Mouse (Mus musculus): ENCODE results near the gene BC034090. TPM values are rescaled to one million over a fixed set of nuclear protein-coding genes. Genes with fewer than 3 reads are reported as not detected.

BC034090 gene
- polyA plus RNA-seq, 1 experiment: 13.1 TPM

DNA sequence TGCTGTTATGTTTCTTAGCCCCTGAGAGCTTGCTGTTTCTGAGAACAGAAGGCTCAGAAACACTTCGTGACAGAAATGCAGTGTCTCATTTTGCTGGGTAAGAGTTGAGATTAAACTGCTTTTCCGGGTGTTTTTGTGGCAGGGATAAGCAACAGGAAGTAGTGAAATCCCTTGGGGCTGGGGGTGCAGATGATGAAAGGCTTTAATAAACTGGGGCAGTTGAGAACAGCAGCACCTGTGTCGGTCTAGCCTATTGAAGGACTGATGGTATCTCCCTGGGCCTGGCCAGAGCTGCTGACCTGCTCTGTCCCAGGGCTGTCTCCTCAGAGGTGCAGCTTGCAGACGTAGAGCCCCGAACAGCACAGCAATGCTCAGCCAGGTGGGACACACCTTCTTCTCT lies 41.8 kb downstream of the BC034090 start:
- Histone ChIP-seq H3K27ac (ENCODE audit: control insufficient read depth, insufficient read depth, low read length) (no peak overlapping the region), H3K36me3 (ENCODE audit: control insufficient read depth, insufficient read depth, low read length) (peaks cover 64% of the 10 kb centered on the region), H3K27me3 (ENCODE audit: control insufficient read depth, insufficient read depth, low read length) (no peaks in the 10 kb centered on the region), H3K4me3 (ENCODE audit: control insufficient read depth, insufficient read depth, low read length) (no peak overlapping the region), H3K4me1 (replicated peaks; ENCODE audit: control insufficient read depth, insufficient read depth, low read length) (peaks cover 6% of the 10 kb centered on the region)
- no peak for DNase-seq
- TF ChIP-seq CTCF (IDR thresholded peaks at IDR 0.05; ENCODE audit: borderline replicate concordance, control insufficient read depth, extremely low read depth, insufficient read depth, low read length, poor library complexity): no peak
- no peak for TF ChIP-seq POLR2A (IDR thresholded peaks at IDR 0.05; ENCODE audit: control insufficient read depth, extremely low read depth, insufficient read depth, low read length, poor library complexity)
- 94% methylated on average over 5 of the region's 5 CpGs for WGBS

DNA sequence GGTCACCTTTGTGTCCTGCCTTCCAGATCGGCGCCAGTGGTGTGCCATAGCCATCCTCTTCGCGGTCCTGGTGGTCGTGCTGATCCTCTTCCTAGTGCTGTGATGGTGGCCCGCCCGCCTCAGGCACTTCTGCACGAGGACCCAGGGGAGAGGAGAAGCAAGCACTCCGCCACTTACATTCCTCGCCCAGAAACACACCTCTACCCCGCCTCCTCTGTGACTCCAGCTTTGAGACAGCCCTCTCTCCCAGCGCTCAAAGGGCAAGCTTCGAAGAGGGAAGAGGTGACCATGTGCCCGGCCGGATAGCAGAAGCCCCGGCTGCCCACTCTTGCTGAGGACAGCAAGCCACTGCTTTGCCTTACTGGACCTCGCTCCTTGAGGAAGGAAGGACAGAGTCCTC lies 42.3 kb downstream of the BC034090 start:
- Histone ChIP-seq H3K36me3 (ENCODE audit: control insufficient read depth, insufficient read depth, low read length) (peaks cover 58% of the 10 kb centered on the region), H3K27ac (ENCODE audit: control insufficient read depth, insufficient read depth, low read length) (no peak overlapping the region), H3K4me1 (replicated peaks; ENCODE audit: control insufficient read depth, insufficient read depth, low read length) (peaks cover 6% of the 10 kb centered on the region), H3K27me3 (ENCODE audit: control insufficient read depth, insufficient read depth, low read length) (no peaks in the 10 kb centered on the region), H3K4me3 (ENCODE audit: control insufficient read depth, insufficient read depth, low read length) (no peak overlapping the region)
- TF ChIP-seq POLR2A (IDR thresholded peaks at IDR 0.05; ENCODE audit: control insufficient read depth, extremely low read depth, insufficient read depth, low read length, poor library complexity) (no peak), CTCF (IDR thresholded peaks at IDR 0.05; ENCODE audit: borderline replicate concordance, control insufficient read depth, extremely low read depth, insufficient read depth, low read length, poor library complexity) (no peak)
- WGBS: 95% methylated on average over 17 of the region's 17 CpGs
- no peak for DNase-seq

DNA sequence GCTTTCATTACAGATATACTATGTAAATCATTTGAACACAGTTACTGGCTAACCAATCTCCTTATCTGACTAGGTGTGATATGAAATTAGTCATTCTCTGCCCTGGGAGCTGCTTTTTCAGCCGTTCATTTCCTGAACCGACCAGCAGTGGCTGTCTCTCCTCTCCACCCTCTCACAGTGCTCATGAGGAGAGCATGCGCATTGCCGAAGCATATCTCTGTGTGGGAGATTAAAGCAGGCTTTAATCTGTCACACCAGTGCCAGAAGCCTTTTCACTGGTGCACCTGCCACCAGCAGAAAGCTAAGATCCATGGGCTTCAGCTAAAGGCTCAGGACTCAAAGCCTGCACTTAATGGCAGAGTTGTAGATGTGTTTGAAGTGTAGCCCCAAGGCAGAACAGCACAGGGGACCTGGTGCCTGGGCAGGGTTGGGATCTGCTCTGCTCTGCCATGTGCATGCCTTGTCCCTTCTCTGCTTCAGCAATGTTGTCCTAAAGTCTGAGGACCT lies 42.8 kb downstream of the BC034090 start:
- Histone ChIP-seq H3K4me1 (replicated peaks; ENCODE audit: control insufficient read depth, insufficient read depth, low read length) (peaks cover 6% of the 10 kb centered on the region), H3K27me3 (ENCODE audit: control insufficient read depth, insufficient read depth, low read length) (no peaks in the 10 kb centered on the region), H3K4me3 (ENCODE audit: control insufficient read depth, insufficient read depth, low read length) (no peak overlapping the region), H3K36me3 (ENCODE audit: control insufficient read depth, insufficient read depth, low read length) (peaks cover 57% of the 10 kb centered on the region), H3K27ac (ENCODE audit: control insufficient read depth, insufficient read depth, low read length) (no peak overlapping the region)
- TF ChIP-seq POLR2A (IDR thresholded peaks at IDR 0.05; ENCODE audit: control insufficient read depth, extremely low read depth, insufficient read depth, low read length, poor library complexity): no peak
- TF ChIP-seq CTCF (IDR thresholded peaks at IDR 0.05; ENCODE audit: borderline replicate concordance, control insufficient read depth, extremely low read depth, insufficient read depth, low read length, poor library complexity): no peak
- WGBS: 64% methylated on average over 4 of the region's 4 CpGs
- DNase-seq: peak; percentile 22

DNA sequence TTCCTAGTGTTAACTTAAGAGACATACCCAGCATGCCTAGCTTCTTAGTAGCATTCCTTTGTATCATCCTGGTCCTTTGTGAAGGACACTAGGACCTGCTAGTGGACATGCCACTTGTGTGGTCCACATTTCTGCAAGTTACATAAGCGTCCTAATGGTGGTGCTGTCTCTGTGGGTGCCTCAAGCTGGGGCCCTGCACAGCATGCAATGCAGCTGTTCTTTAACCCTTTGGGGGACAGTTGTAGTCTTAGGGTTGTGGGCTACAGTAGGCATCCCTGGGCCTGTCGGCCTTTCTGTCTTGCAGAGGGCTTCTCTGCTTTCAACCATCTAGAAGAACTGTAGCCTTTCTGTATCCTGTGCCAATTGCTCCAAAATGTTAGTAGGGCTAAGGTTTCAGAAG lies 43.3 kb downstream of the BC034090 start:
- peaks cover 55% of the 10 kb centered on the region for H3K36me3 ChIP-seq (ENCODE audit: control insufficient read depth, insufficient read depth, low read length)
- DNase-seq: no peak
- H3K27ac ChIP-seq (ENCODE audit: control insufficient read depth, insufficient read depth, low read length): no peak overlapping the region
- no peak overlapping the region for H3K4me3 ChIP-seq (ENCODE audit: control insufficient read depth, insufficient read depth, low read length)
- 83% methylated on average over 2 of the region's 2 CpGs for WGBS
- no peaks in the 10 kb centered on the region for H3K27me3 ChIP-seq (ENCODE audit: control insufficient read depth, insufficient read depth, low read length)
- H3K4me1 ChIP-seq (replicated peaks; ENCODE audit: control insufficient read depth, insufficient read depth, low read length): peaks cover 6% of the 10 kb centered on the region
- TF ChIP-seq CTCF (IDR thresholded peaks at IDR 0.05; ENCODE audit: borderline replicate concordance, control insufficient read depth, extremely low read depth, insufficient read depth, low read length, poor library complexity) (no peak), POLR2A (IDR thresholded peaks at IDR 0.05; ENCODE audit: control insufficient read depth, extremely low read depth, insufficient read depth, low read length, poor library complexity) (no peak)

DNA sequence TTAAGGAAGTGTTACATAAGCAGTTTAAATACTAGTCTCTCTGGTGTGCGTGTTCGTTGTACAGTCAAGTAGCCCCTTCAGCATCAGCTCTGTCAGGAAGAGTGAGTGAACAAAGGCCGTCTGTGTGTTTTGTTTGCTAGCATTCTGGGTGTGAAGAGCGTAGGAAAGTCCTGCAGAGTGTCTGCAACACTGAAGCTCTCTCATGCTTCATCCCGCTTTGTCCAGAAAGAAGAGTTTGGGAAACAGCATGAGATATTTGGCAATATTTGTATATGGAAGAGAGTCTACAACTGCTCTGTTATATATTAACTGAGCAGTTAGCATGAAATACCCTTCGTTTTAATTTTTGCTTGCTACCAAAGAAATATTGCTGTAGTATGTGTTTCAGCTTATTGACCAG lies 44.7 kb downstream of the BC034090 start:
- no peak overlapping the region for H3K27ac ChIP-seq (ENCODE audit: control insufficient read depth, insufficient read depth, low read length)
- H3K4me1 ChIP-seq (replicated peaks; ENCODE audit: control insufficient read depth, insufficient read depth, low read length): peaks cover 6% of the 10 kb centered on the region
- peaks cover 63% of the 10 kb centered on the region for H3K36me3 ChIP-seq (ENCODE audit: control insufficient read depth, insufficient read depth, low read length)
- 98% methylated on average over 6 of the region's 6 CpGs for WGBS
- no peak for DNase-seq
- H3K4me3 ChIP-seq (ENCODE audit: control insufficient read depth, insufficient read depth, low read length): no peak overlapping the region
- TF ChIP-seq POLR2A (IDR thresholded peaks at IDR 0.05; ENCODE audit: control insufficient read depth, extremely low read depth, insufficient read depth, low read length, poor library complexity): no peak
- no peak for TF ChIP-seq CTCF (IDR thresholded peaks at IDR 0.05; ENCODE audit: borderline replicate concordance, control insufficient read depth, extremely low read depth, insufficient read depth, low read length, poor library complexity)
- no peaks in the 10 kb centered on the region for H3K27me3 ChIP-seq (ENCODE audit: control insufficient read depth, insufficient read depth, low read length)

DNA sequence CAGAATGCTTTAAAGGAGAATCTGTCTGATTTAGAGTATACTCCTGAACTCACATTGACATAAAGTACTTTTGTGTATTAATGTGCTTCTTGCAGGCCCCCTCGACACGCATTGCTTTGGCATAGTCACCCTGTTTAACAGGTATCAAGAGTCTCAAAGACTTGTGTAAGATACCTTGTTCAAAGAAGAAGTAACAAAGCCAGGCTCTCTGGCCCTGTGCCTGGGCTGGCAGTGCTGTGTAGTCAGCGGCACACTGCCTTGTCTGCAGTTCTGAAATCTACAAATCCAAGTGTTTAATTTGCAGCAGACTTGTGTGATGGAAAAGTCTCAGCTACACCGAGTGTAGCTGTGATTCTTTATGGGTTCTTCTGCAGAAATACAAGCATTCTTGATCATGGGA lies 47.6 kb downstream of the BC034090 start:
- Histone ChIP-seq H3K36me3 (ENCODE audit: control insufficient read depth, insufficient read depth, low read length) (peaks cover 61% of the 10 kb centered on the region), H3K4me3 (ENCODE audit: control insufficient read depth, insufficient read depth, low read length) (no peak overlapping the region), H3K4me1 (replicated peaks; ENCODE audit: control insufficient read depth, insufficient read depth, low read length) (peaks cover 5% of the 10 kb centered on the region), H3K27me3 (ENCODE audit: control insufficient read depth, insufficient read depth, low read length) (no peaks in the 10 kb centered on the region), H3K27ac (ENCODE audit: control insufficient read depth, insufficient read depth, low read length) (no peak overlapping the region)
- TF ChIP-seq CTCF (IDR thresholded peaks at IDR 0.05; ENCODE audit: borderline replicate concordance, control insufficient read depth, extremely low read depth, insufficient read depth, low read length, poor library complexity): no peak
- no peak for TF ChIP-seq POLR2A (IDR thresholded peaks at IDR 0.05; ENCODE audit: control insufficient read depth, extremely low read depth, insufficient read depth, low read length, poor library complexity)
- DNase-seq: no peak
- 94% methylated on average over 4 of the region's 4 CpGs for WGBS
